ENCODE assay signal across 8 mouse cellular contexts in genomic region chr9:46599931-46600708, GRCm38 (mm10).
A peak's percentile ranks its signal among the peaks of the same experiment; 100 is the strongest.
DNase-seq lines count a peak whose midpoint lies in the region; ATAC-seq lines count a peak whose summit lies in the region.

No protein-coding gene starts in this region.

- H3K27ac ChIP-seq in liver, embryonic 12.5 days: no peak overlapping the region
- peak overlapping the region; percentile 51 for H3K27ac ChIP-seq in heart, embryonic 16.5 days (ENCODE audit: low read length)
- no peak overlapping the region for H3K27ac ChIP-seq in stomach, embryonic 15.5 days

- no peaks in the 10 kb centered on the region for H3K9me3 ChIP-seq in liver, embryonic 12.5 days (replicated peaks)
- H3K9me3 ChIP-seq in heart, embryonic 16.5 days (replicated peaks; ENCODE audit: control insufficient read depth, low read length): no peaks in the 10 kb centered on the region
- no peaks in the 10 kb centered on the region for H3K9me3 ChIP-seq in stomach, embryonic 15.5 days

- 43% methylated on average over 8 of the region's 8 CpGs for WGBS in liver, embryonic 12.5 days (ENCODE audit: insufficient replicate concordance)
- 18% methylated on average over 8 of the region's 8 CpGs for WGBS in heart, embryonic 16.5 days
- 19% methylated on average over 8 of the region's 8 CpGs for WGBS in stomach, embryonic 15.5 days

- no peaks in the 10 kb centered on the region for H3K36me3 ChIP-seq in liver, embryonic 12.5 days
- no peaks in the 10 kb centered on the region for H3K36me3 ChIP-seq in heart, embryonic 16.5 days (ENCODE audit: control insufficient read depth, insufficient read depth)
- no peaks in the 10 kb centered on the region for H3K36me3 ChIP-seq in stomach, embryonic 15.5 days

- H3K27me3 ChIP-seq in liver, embryonic 12.5 days (replicated peaks): no peaks in the 10 kb centered on the region
- peaks cover 3% of the 10 kb centered on the region; the same call in 1 of the 2 replicates for H3K27me3 ChIP-seq in heart, embryonic 16.5 days (ENCODE audit: control insufficient read depth, insufficient read depth, low read length)
- no peaks in the 10 kb centered on the region for H3K27me3 ChIP-seq in stomach, embryonic 15.5 days (replicated peaks)

- intact Hi-C loops in left cerebral cortex, postnatal 25 days (cut with DNase I): no loop called here

- no peaks in the 10 kb centered on the region for H3K4me1 ChIP-seq in liver, embryonic 12.5 days
- H3K4me1 ChIP-seq in heart, embryonic 16.5 days (ENCODE audit: control insufficient read depth, insufficient read depth, low read length): peaks cover 8% of the 10 kb centered on the region
- peaks cover 5% of the 10 kb centered on the region; the same call in 1 of the 2 replicates for H3K4me1 ChIP-seq in stomach, embryonic 15.5 days

- H3K4me3 ChIP-seq in liver, embryonic 12.5 days: no peak overlapping the region
- no peak overlapping the region for H3K4me3 ChIP-seq in heart, embryonic 16.5 days (ENCODE audit: low read length)
- H3K4me3 ChIP-seq in stomach, embryonic 15.5 days (replicated peaks): no peak overlapping the region

- no peak overlapping the region for H3K4me2 ChIP-seq in liver, embryonic 12.5 days
- peak overlapping the region; percentile 20 for H3K4me2 ChIP-seq in heart, embryonic 16.5 days (ENCODE audit: low read depth, low read length)
- H3K4me2 ChIP-seq in stomach, embryonic 15.5 days: peak overlapping the region; percentile 3; the same call in 1 of the 2 replicates

- DNase-seq in liver: peak; percentile 6
- DNase-seq in cerebellum, postnatal 14 days: peak; percentile 46 to 47
- DNase-seq in left cerebral cortex, postnatal 25 days (ENCODE audit: low spot score in 2 of 2): peak; percentile 69 to 86
- no peak for DNase-seq in kidney, postnatal 36 days
- DNase-seq in spleen, postnatal 10 days (ENCODE audit: low spot score in 2 of 2): no peak

- no peak for ATAC-seq in liver, embryonic 12.5 days
- peak; percentile 63 for ATAC-seq in heart, embryonic 16.5 days (replicated peaks; ENCODE audit: extremely low read depth, insufficient read depth, low FRiP score)
- ATAC-seq in stomach, embryonic 15.5 days (ENCODE audit: insufficient read depth, low FRiP score, low read depth): peak; percentile 39; the same call in 1 of the 2 replicates

- no peak overlapping the region for H3K9ac ChIP-seq in liver, embryonic 12.5 days
- no peak overlapping the region for H3K9ac ChIP-seq in heart, embryonic 16.5 days (ENCODE audit: low read length)
- no peak overlapping the region for H3K9ac ChIP-seq in stomach, embryonic 15.5 days

Comparison
In these comparisons a context has a peak if more than half of its experiments do, and no peak if none do; other contexts are left out.
1. DNase-seq: peak in liver (single experiment), cerebellum, postnatal 14 days (2 of 2) and left cerebral cortex, postnatal 25 days (2 of 2); none in kidney, postnatal 36 days (0 of 2) and spleen, postnatal 10 days (0 of 2).